Mouse (Mus musculus) embryonic facial prominence, embryonic 11.5 days (tissue): Measurements from ENCODE around the gene Ubl3. TPM values are rescaled to one million over a fixed set of nuclear protein-coding genes. Genes with fewer than 3 reads are reported as not detected.

Experiments used
- ATAC-seq: fragments of 200-750 bp; cut with Nextera tagmentation; replicated peaks from 2 replicates; pipeline ENCODE4 v1.8.0; 2017; ENCODE audit warnings: low read depth; ENCODE audit not compliant: insufficient number of reproducible peaks, low FRiP score, low TSS enrichment
- DNase-seq: peaks from one replicate; pipeline ENCODE4 v3.0.0-alpha.2; 2015; ENCODE audit warnings: low spot score
- H3K27ac ChIP-seq: fragments of 300-500 bp; sonication (generic); replicated peaks from 2 replicates; pipeline ENCODE4 v1.5.1; 2014; ENCODE audit warnings: mild to moderate bottlenecking, low read depth, low read length, control low read depth
- H3K27me3 ChIP-seq: fragments of 300-500 bp; sonication (generic); 2 replicates; pipeline ENCODE4 v1.6.1; 2014; ENCODE audit warnings: mild to moderate bottlenecking, low read length, moderate library complexity, mixed read lengths; ENCODE audit not compliant: control insufficient read depth, insufficient read depth
- H3K36me3 ChIP-seq: fragments of 300-500 bp; sonication (generic); replicated peaks from 2 replicates; pipeline ENCODE4 v1.6.1; 2014; ENCODE audit warnings: low read depth, mild to moderate bottlenecking, low read length, moderate library complexity, mixed read lengths; ENCODE audit not compliant: control insufficient read depth, insufficient read depth
- H3K4me1 ChIP-seq: fragments of 300-500 bp; sonication (generic); 2 replicates; pipeline ENCODE4 v1.6.1; 2014; ENCODE audit warnings: low read length, mixed read lengths; ENCODE audit not compliant: control insufficient read depth, insufficient read depth
- H3K4me2 ChIP-seq: fragments of 300-500 bp; sonication (generic); 2 replicates; pipeline ENCODE4 v1.6.1; 2014; ENCODE audit warnings: low read depth, mild to moderate bottlenecking, control low read depth, low read length, moderate library complexity
- H3K4me3 ChIP-seq: fragments of 300-500 bp; sonication (generic); 2 replicates; pipeline ENCODE4 v1.5.1; 2014; ENCODE audit warnings: low read depth, low read length, control low read depth
- H3K9ac ChIP-seq: fragments of 300-500 bp; sonication (generic); replicated peaks from 2 replicates; pipeline ENCODE4 v1.6.1; 2014; ENCODE audit warnings: mild to moderate bottlenecking, control low read depth, low read length
- H3K9me3 ChIP-seq: fragments of 300-500 bp; sonication (generic); replicated peaks from 2 replicates; pipeline ENCODE4 v1.6.1; 2016; ENCODE audit warnings: mild to moderate bottlenecking, low read length, inconsistent platforms, mixed read lengths; ENCODE audit not compliant: control insufficient read depth
- WGBS: fragments of 180-500 bp; shearing (Covaris S2); extraction: QIAGEN DNeasy Blood & Tissue Kit; methylation state at CpG from one replicate; pipeline ENCODE4 v1.1.7; 2014; 5-methylcytosine and 5-hydroxymethylcytosine counted together
- polyA plus RNA-seq: library from polyadenylated mRNA; unstranded; fragments of >200 nt; fragmentation: Nextera tagmentation; extraction: Ambion mirVana; gene quantifications from 2 replicates; pipeline ENCODE4 v1.2.1, GENCODE M21; 2014

The Ubl3 gene
- polyA plus RNA-seq, 1 experiment from 2014 or later: 69.8 TPM

DNA sequence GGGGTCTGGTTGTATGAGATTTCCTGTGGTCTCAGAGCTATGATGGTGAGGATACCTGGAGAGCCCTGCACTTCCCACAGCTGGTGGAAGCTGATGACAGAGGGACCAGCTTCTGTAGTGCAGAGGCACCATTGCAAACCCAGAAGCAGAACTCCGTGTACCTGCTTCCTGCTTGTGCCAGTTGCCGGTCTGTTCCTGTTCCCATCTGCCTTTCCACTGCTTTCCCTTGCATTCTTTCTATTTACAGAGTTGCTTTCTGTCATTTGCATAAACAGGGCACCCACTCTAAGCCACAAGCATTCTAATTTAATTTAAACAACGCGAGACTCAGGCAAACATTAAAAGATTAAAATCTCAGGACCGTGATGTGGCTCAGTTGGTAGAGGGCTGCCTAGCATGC is 53.0 kb downstream of the Ubl3 start:
- ATAC-seq: no peak

DNA sequence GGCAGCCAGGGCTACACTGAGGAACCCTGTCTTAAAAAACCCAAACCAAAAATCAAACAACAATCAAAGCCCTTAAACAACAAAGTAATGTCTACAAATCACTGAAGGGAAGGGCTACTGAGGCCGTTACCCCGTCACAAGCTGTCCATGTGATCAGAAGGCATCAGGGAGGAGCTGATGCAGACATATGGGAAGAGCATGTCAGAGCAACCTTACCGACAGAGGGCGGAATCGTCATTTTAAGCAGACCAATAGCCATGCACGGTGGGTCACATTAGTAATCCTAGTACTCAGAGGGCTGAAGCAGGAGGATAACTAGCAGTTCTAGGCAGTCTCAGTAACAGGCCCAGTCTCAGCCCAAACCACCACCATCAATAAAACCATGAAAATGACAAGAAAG is 56.6 kb downstream of the Ubl3 start:
- Histone ChIP-seq H3K4me2 (no peak overlapping the region), H3K27me3 (no peaks in the 10 kb centered on the region), H3K9me3 (no peaks in the 10 kb centered on the region), H3K4me1 (no peaks in the 10 kb centered on the region), H3K36me3 (no peaks in the 10 kb centered on the region), H3K27ac (no peak overlapping the region), H3K4me3 (no peak overlapping the region), H3K9ac (no peak overlapping the region)
- WGBS: 85% methylated on average over 6 of the region's 6 CpGs
- no peak for ATAC-seq
- DNase-seq: no peak

More for the DNA sequence above, 53.0 kb downstream of the Ubl3 start:
- no peak for DNase-seq
- Histone ChIP-seq H3K27ac (no peak overlapping the region), H3K36me3 (no peaks in the 10 kb centered on the region), H3K4me2 (no peak overlapping the region), H3K9me3 (no peaks in the 10 kb centered on the region), H3K27me3 (no peaks in the 10 kb centered on the region), H3K4me1 (no peaks in the 10 kb centered on the region), H3K9ac (no peak overlapping the region), H3K4me3 (no peak overlapping the region)
- 73% methylated on average over 5 of the region's 5 CpGs for whole genome bisulfite sequencing

DNA sequence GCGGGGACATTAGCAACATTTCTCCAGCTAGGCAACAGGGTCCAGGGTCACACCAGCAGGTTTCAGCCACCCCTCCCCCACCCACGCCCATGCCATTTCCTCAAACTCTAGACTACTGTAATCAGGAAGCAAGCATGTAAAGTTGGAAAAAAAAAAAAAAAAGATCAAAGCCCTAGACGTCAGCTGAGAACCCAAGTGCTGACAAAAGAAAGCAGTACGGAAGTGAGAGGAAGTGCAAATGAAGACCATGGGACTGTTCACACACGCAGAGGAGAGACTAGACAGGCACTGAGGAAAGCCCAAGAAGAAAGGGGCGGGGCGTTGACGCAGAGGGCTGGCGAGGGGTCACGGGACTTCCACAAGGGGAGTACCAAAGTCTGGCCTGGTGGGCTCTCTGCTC is 57.4 kb downstream of the Ubl3 start:
- no peaks in the 10 kb centered on the region for H3K4me1 ChIP-seq
- H3K9me3 ChIP-seq: no peaks in the 10 kb centered on the region
- H3K36me3 ChIP-seq: no peaks in the 10 kb centered on the region
- no peaks in the 10 kb centered on the region for H3K27me3 ChIP-seq
- H3K9ac ChIP-seq: no peak overlapping the region
- DNase-seq (peak; percentile 31), ATAC-seq (no peak)
- H3K4me3 ChIP-seq: no peak overlapping the region
- no peak overlapping the region for H3K4me2 ChIP-seq
- 58% methylated on average over 10 of the region's 10 CpGs for WGBS
- no peak overlapping the region for H3K27ac ChIP-seq

DNA sequence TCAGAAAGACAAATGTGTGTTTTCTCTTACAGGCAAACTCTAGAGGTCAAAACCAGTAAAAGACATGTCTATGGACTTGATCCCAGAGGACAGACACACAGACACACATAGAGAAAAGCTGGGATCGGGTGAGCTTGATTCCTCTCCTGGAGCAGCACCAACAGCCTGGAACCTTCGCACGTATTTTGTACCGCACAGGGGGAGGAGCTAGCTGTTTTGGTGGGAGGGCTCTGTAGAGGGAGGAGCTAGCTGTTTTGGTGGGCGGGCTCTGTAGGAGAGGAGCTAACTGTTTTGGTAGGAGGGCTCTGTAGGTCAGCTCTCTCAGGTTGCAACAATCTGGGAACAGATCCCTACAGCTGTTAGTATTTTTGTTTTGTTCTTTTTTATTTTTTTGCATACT is 58.3 kb downstream of the Ubl3 start:
- H3K4me1 ChIP-seq: no peaks in the 10 kb centered on the region
- H3K9me3 ChIP-seq: no peaks in the 10 kb centered on the region
- H3K27ac ChIP-seq: no peak overlapping the region
- H3K36me3 ChIP-seq: no peaks in the 10 kb centered on the region
- WGBS: 86% methylated on average over 5 of the region's 5 CpGs
- no peak overlapping the region for H3K9ac ChIP-seq
- no peak for DNase-seq
- H3K4me3 ChIP-seq: no peak overlapping the region
- H3K27me3 ChIP-seq: no peaks in the 10 kb centered on the region
- no peak overlapping the region for H3K4me2 ChIP-seq
- no peak for ATAC-seq

DNA sequence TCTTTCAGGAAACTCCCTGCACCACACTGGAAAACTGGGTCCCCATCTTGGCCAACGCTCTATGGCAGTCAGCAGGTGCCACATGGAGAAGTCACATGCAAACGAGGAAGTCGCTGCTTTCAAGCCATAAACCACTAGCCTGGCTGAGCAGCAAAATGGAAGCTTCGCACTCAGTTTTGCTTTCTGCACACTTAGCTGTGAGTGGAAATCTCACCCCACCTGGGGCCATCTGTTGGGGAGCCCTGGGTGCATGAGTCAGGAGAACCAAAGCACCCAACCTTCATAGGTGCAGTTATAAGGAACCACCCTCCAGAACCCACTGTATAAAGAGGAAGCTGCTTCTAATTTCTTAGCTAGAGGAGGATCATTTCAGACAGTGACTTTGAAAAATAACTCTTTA is 59.6 kb downstream of the Ubl3 start:
- no peaks in the 10 kb centered on the region for H3K36me3 ChIP-seq
- no peaks in the 10 kb centered on the region for H3K9me3 ChIP-seq
- no peak overlapping the region for H3K9ac ChIP-seq
- DNase-seq (no peak), ATAC-seq (no peak)
- no peaks in the 10 kb centered on the region for H3K4me1 ChIP-seq
- no peak overlapping the region for H3K27ac ChIP-seq
- H3K27me3 ChIP-seq: no peaks in the 10 kb centered on the region
- WGBS: 94% methylated on average over 4 of the region's 4 CpGs
- no peak overlapping the region for H3K4me3 ChIP-seq
- H3K4me2 ChIP-seq: no peak overlapping the region

DNA sequence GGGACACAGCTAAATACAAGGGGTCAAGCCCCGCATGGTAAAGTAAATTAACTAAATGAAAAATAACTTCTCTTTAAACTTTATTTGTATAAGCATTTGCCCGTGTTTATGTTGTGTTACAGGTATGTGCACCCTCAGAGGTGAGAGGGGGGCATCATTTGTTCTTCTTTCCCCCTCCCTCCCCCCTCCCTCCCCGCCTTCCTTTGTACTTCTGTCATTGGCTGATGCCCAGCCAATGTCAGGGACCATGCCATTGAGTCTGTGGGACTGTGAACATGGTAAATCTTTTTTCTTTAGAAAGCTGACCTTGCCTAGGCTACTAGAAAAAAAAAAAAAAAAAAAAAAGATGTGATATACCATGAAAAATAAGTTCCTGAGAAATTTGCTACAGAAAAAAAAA is 62.2 kb downstream of the Ubl3 start:
- Histone ChIP-seq H3K36me3 (no peaks in the 10 kb centered on the region), H3K9me3 (no peaks in the 10 kb centered on the region), H3K27me3 (no peaks in the 10 kb centered on the region; the same call in 1 of the 2 replicates), H3K4me2 (no peak overlapping the region), H3K9ac (no peak overlapping the region), H3K27ac (no peak overlapping the region), H3K4me3 (no peak overlapping the region), H3K4me1 (no peaks in the 10 kb centered on the region)
- 56% methylated on average over 3 of the region's 3 CpGs for WGBS
- ATAC-seq (no peak), DNase-seq (no peak)

DNA sequence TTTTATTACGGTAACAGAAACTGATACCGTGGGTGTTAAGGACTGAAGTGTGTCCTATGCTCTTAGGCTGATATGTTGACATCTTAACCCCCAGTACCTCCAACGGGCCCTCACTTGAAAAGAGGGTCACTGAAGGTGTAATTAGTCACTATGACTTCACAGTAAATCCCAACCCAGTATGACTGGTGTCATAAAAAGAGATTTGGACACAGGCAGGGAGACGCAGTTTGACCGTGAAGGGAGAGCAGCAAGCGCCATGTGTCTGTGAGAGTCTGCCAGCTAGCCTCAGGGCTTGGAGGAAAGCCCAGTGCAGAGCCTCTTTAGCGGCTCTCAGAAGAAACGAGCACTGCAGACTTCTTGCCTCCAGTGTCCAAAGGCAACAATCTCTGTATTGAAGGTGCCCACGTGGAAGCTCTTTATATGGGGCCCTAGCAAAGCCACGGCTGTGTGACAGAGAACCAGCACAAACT is 62.8 kb downstream of the Ubl3 start:
- Histone ChIP-seq H3K9me3 (no peaks in the 10 kb centered on the region), H3K4me3 (no peak overlapping the region), H3K4me1 (no peaks in the 10 kb centered on the region), H3K9ac (no peak overlapping the region), H3K27ac (no peak overlapping the region), H3K36me3 (no peaks in the 10 kb centered on the region), H3K27me3 (no peaks in the 10 kb centered on the region; the same call in 1 of the 2 replicates), H3K4me2 (no peak overlapping the region)
- DNase-seq (peak; percentile 13), ATAC-seq (no peak)
- 61% methylated on average over 10 of the region's 10 CpGs for WGBS

DNA sequence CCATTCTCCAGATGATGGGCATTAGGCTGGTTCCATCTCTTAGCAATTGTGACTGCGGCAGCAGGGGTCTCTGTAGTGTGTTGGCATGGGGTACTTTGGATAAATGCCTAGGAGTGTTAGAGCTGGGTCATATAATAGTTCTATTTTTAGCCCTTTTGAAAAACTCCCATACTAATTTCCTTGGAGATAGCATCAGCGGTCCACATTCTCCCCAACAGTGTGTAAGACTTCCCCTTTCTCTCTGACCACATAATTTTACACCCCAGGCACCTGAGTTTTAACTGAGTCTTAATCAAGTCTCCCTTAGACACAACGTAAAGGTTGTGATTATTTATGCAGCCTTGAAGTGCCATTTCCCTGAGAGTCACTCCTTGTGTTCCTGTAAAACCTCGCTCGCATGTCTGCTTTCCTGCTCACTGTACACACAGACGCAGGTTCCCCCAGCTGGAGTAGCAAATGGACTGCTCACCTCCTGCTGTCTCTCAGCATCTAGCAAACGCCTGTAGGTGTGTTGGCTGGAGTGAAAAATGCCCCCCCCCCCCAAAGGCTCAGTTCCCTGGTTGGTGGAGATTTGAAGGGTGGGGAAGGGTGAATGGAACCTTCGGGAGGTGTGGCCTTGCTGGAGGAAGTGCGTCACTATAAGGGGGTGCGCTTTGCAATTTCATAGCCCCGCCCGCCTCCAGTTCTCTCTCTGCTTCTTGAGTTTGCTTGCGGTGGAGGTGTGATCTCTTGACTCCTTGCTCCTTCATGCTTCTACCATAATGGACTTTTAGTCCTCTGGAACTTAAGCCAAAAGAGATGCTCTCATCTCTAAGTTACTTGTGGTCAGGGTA is 63.5 kb downstream of the Ubl3 start:
- no peak overlapping the region for H3K27ac ChIP-seq
- H3K27me3 ChIP-seq: no peaks in the 10 kb centered on the region; the same call in 1 of the 2 replicates
- no peak overlapping the region for H3K4me3 ChIP-seq
- H3K9me3 ChIP-seq: no peaks in the 10 kb centered on the region
- no peak overlapping the region for H3K4me2 ChIP-seq
- H3K36me3 ChIP-seq: no peaks in the 10 kb centered on the region
- H3K9ac ChIP-seq: no peak overlapping the region
- DNase-seq: no peak
- H3K4me1 ChIP-seq: no peaks in the 10 kb centered on the region
- 82% methylated on average over 13 of the region's 13 CpGs for WGBS
- no peak for ATAC-seq
